12 mouse cellular contexts compared by ENCODE assay signal in genomic region chr5:98706597-98706996, GRCm38 (mm10).
DNase-seq lines count a peak whose midpoint lies in the region; ATAC-seq and TF ChIP-seq lines count a peak whose summit lies in the region.
"Had no signal": no experiment of that assay in that cellular context is flagged by ENCODE, and none has a peak within 500 bp of the region (broad histone marks: within the 10 kb centered on the region; RNA-seq: fewer than 3 reads in every experiment).

No protein-coding gene starts in this region.

- no peaks in the 10 kb centered on the region for H3K9me3 ChIP-seq in liver, embryonic 12.5 days (replicated peaks)
- H3K9me3 ChIP-seq: heart, embryonic 13.5 days; lung, embryonic 15.5 days had no signal

- no peak for DNase-seq in heart, adult 2 months
- DNase-seq in heart, adult 18-20 months: no peak
- peak; percentile 22 for DNase-seq in liver, adult 2 months (ENCODE audit: extremely low read depth, low read depth, low spot score)
- DNase-seq in 416B (ENCODE audit: low read depth): peak; percentile 0
- peak; percentile 39 for DNase-seq in NIH3T3 (ENCODE audit: low read depth)
- DNase-seq in Muller cell, postnatal 12 days (ENCODE audit: inconsistent ontology term): no peak
- DNase-seq in ovary, adult 18-20 months (ENCODE audit: low spot score): no peak
- DNase-seq: gastrocnemius, postnatal 10 days had no signal

- intact Hi-C loops in heart, adult 2 months (cut with DNase I): no loop called here

- no peak for TF ChIP-seq POLR2A in heart, adult 2 months (IDR thresholded peaks at IDR 0.05; ENCODE audit: insufficient read depth, low read depth, low read length)
- no peak for TF ChIP-seq POLR2A in liver, adult 2 months (IDR thresholded peaks at IDR 0.05; ENCODE audit: extremely low read depth, insufficient read depth, low read length)

- no peak overlapping the region for H3K27ac ChIP-seq in heart, adult 2 months
- no peak overlapping the region for H3K27ac ChIP-seq in liver, adult 2 months (replicated peaks; ENCODE audit: insufficient read depth, low read depth, low read length)
- no peak overlapping the region for H3K27ac ChIP-seq in liver, embryonic 12.5 days
- H3K27ac ChIP-seq: heart, embryonic 13.5 days; hindbrain, embryonic 14.5 days; lung, embryonic 15.5 days had no signal

- no peak overlapping the region for H3K4me3 ChIP-seq in heart, adult 2 months
- no peak overlapping the region for H3K4me3 ChIP-seq in liver, adult 2 months (ENCODE audit: insufficient read depth, low read depth, low read length)
- no peak overlapping the region for H3K4me3 ChIP-seq in liver, embryonic 12.5 days
- H3K4me3 ChIP-seq: heart, embryonic 13.5 days; lung, embryonic 15.5 days had no signal

- H3K79me2 ChIP-seq in heart, adult 2 months (replicated peaks; ENCODE audit: control insufficient read depth, insufficient read depth, low read length): no peaks in the 10 kb centered on the region
- H3K79me2 ChIP-seq in liver, adult 2 months (ENCODE audit: control insufficient read depth, insufficient read depth, low read length): no peaks in the 10 kb centered on the region

- WGBS in heart, adult 2 months: 60% methylated on average over 4 of the region's 4 CpGs
- 69% methylated on average over 4 of the region's 4 CpGs for WGBS in liver, adult 2 months
- WGBS in liver, embryonic 12.5 days (ENCODE audit: insufficient replicate concordance): 41% methylated on average over 4 of the region's 4 CpGs

- peak; percentile 31 for TF ChIP-seq CTCF in heart, adult 2 months (IDR thresholded peaks at IDR 0.05)
- TF ChIP-seq CTCF in liver, adult 2 months (IDR thresholded peaks at IDR 0.05; ENCODE audit: low read depth, low read length): peak; percentile 56

- H3K27me3 ChIP-seq in heart, adult 2 months (ENCODE audit: control insufficient read depth, insufficient read depth, low read length): no peaks in the 10 kb centered on the region
- H3K27me3 ChIP-seq in liver, adult 2 months (ENCODE audit: control insufficient read depth, insufficient read depth, low read length): no peaks in the 10 kb centered on the region
- no peaks in the 10 kb centered on the region for H3K27me3 ChIP-seq in liver, embryonic 12.5 days (replicated peaks)
- H3K27me3 ChIP-seq: heart, embryonic 13.5 days; lung, embryonic 15.5 days had no signal

- no peak for ATAC-seq in liver, embryonic 12.5 days

- no peaks in the 10 kb centered on the region for H3K36me3 ChIP-seq in heart, adult 2 months (ENCODE audit: control insufficient read depth, insufficient read depth, low read length)
- H3K36me3 ChIP-seq in liver, adult 2 months (ENCODE audit: control insufficient read depth, insufficient read depth, low read length): no peaks in the 10 kb centered on the region
- no peaks in the 10 kb centered on the region for H3K36me3 ChIP-seq in liver, embryonic 12.5 days
- H3K36me3 ChIP-seq: heart, embryonic 13.5 days; lung, embryonic 15.5 days had no signal

- no peaks in the 10 kb centered on the region for H3K4me1 ChIP-seq in heart, adult 2 months (ENCODE audit: control insufficient read depth, insufficient read depth, low read length)
- no peaks in the 10 kb centered on the region; the same call in 1 of the 2 replicates for H3K4me1 ChIP-seq in liver, adult 2 months (ENCODE audit: control insufficient read depth, insufficient read depth, low read length)
- H3K4me1 ChIP-seq in liver, embryonic 12.5 days: no peaks in the 10 kb centered on the region
- H3K4me1 ChIP-seq: heart, embryonic 13.5 days; lung, embryonic 15.5 days had no signal

- no peak for TF ChIP-seq EP300 in heart, adult 2 months (IDR thresholded peaks at IDR 0.05; ENCODE audit: insufficient read depth, low read depth, low read length)

- H3K9ac ChIP-seq in heart, adult 2 months (ENCODE audit: low read depth, low read length): no peak overlapping the region
- H3K9ac ChIP-seq in liver, adult 2 months (ENCODE audit: low read depth, low read length): no peak overlapping the region
- no peak overlapping the region for H3K9ac ChIP-seq in liver, embryonic 12.5 days
- H3K9ac ChIP-seq: heart, embryonic 13.5 days; hindbrain, embryonic 14.5 days; lung, embryonic 15.5 days had no signal

- no peak overlapping the region for H3K4me2 ChIP-seq in liver, embryonic 12.5 days
- H3K4me2 ChIP-seq: heart, embryonic 13.5 days; hindbrain, embryonic 14.5 days; lung, embryonic 15.5 days had no signal

Comparison
In these comparisons a context has a peak if more than half of its experiments do, and no peak if none do; other contexts are left out.
1. DNase-seq: peak in liver, adult 2 months (single experiment), 416B (single experiment) and NIH3T3 (single experiment); none in heart, adult 2 months (0 of 2), heart, adult 18-20 months (0 of 2), Muller cell, postnatal 12 days (single experiment) and ovary, adult 18-20 months (single experiment).